Mouse (Mus musculus) midbrain, embryonic 12.5 days (tissue): ENCODE results near the gene Ces2c. TPM values are rescaled to one million over a fixed set of nuclear protein-coding genes. Genes with fewer than 3 reads are reported as not detected.
"Not testable (repeated sequence)": the region's sequence is repeated elsewhere in the genome, so short reads cannot be mapped to it uniquely, and the experiment has no call there.

ENCODE experiments used
- ATAC-seq: fragments of 200-750 bp; cut with Nextera tagmentation; 2 replicates; pipeline ENCODE4 v1.8.0; 2017; ENCODE audit warnings: low read depth, moderate TSS enrichment, moderate library complexity; ENCODE audit not compliant: low FRiP score
- H3K27ac ChIP-seq: fragments of 300-500 bp; sonication (generic); replicated peaks from 2 replicates; pipeline ENCODE4 v1.5.1; 2016; ENCODE audit warnings: mild to moderate bottlenecking
- H3K27me3 ChIP-seq: fragments of 300-500 bp; sonication (generic); 2 replicates; pipeline ENCODE4 v1.6.1; 2016; ENCODE audit warnings: mild to moderate bottlenecking
- H3K36me3 ChIP-seq: fragments of 300-500 bp; sonication (generic); 2 replicates; pipeline ENCODE4 v1.6.1; 2016
- H3K4me1 ChIP-seq: fragments of 300-500 bp; sonication (generic); 2 replicates; pipeline ENCODE4 v1.6.1; 2016
- H3K4me2 ChIP-seq: fragments of 300-500 bp; sonication (generic); replicated peaks from 2 replicates; pipeline ENCODE4 v1.6.1; 2016; ENCODE audit warnings: mild to moderate bottlenecking, moderate library complexity
- H3K4me3 ChIP-seq: fragments of 300-500 bp; sonication (generic); 2 replicates; pipeline ENCODE4 v1.5.1; 2016; ENCODE audit warnings: mild to moderate bottlenecking
- H3K9ac ChIP-seq: fragments of 300-500 bp; sonication (generic); replicated peaks from 2 replicates; pipeline ENCODE4 v1.6.1; 2016; ENCODE audit warnings: mild to moderate bottlenecking, moderate library complexity
- H3K9me3 ChIP-seq: fragments of 300-500 bp; sonication (generic); 2 replicates; pipeline ENCODE4 v1.6.1; 2016; ENCODE audit warnings: mild to moderate bottlenecking
- WGBS: fragments of 180-500 bp; shearing (Covaris S2); methylation state at CpG from one replicate; pipeline ENCODE4 v1.1.7; 2016; 5-methylcytosine and 5-hydroxymethylcytosine counted together
- polyA plus RNA-seq: library from polyadenylated mRNA; unstranded; fragments of >200 nt; fragmentation: Nextera tagmentation; extraction: Ambion mirVana; gene quantifications from 2 replicates; pipeline ENCODE4 v1.2.1, GENCODE M21; 2016

Ces2c gene
- polyA plus RNA-seq, 1 experiment from 2014 or later: not detected

DNA sequence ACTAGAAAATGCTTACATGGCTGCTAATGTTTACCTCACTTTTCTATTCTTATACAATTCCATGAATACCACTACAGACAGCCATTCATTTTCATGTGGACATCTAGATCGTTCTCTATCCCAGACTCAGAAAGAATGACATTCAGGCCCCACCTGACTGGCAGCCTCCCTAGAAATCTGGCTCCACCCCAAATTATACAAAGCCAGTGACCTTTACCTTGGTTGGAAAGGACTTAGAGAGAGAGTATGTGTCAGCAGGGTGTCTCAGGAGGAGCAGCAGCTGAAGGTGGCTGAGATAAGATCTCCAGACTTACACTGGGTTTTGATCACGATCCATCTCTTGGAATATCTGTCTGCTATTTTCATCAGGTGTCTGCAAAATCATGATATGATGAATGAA is 22.0 kb downstream of the Ces2c start:
- H3K9me3 ChIP-seq, H3K4me2 ChIP-seq, H3K36me3 ChIP-seq, H3K9ac ChIP-seq, H3K27ac ChIP-seq, ATAC-seq, H3K27me3 ChIP-seq, H3K4me3 ChIP-seq, H3K4me1 ChIP-seq: not testable (repeated sequence)
- no CpG with 5 or more reads among the region's 2 CpGs for WGBS

DNA sequence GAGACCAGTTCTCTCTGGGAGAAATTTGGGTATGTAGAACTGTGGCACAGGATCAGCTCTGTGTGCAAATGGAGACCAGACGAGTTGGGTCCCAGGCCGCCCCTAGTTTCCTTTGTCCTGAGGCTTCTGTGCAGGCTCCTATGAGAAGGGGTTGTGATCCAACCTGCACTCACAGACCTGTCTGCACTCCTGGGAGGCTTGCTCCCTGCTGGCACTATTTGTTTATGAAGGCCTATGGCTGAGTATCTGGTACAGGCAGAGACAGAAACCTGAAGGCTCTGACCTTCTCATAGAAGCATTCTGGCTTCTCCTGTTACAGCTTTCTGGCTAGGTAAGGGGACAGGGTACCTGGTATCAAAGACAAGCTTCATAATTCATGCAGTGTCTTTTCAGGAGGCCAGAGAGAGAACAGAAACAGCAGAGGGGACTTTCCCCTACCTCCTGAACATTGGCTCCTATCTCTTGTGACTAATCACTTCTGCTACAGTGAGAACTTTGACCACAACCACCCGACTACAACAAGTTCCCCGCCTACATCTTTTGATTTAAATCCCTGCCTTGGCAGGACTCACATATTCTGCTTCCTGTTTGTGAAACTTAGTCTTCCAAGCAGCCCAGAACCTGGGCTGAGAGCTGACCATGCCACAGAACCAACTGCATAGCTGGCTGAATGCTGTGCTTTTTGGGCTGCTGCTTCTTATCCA is 39.5 kb downstream of the Ces2c start:
- not testable (repeated sequence) for H3K27ac ChIP-seq, H3K9ac ChIP-seq, H3K4me3 ChIP-seq, H3K36me3 ChIP-seq, H3K4me2 ChIP-seq, ATAC-seq, H3K27me3 ChIP-seq, H3K4me1 ChIP-seq, H3K9me3 ChIP-seq
- WGBS: no CpG with 5 or more reads among the region's 4 CpGs

DNA sequence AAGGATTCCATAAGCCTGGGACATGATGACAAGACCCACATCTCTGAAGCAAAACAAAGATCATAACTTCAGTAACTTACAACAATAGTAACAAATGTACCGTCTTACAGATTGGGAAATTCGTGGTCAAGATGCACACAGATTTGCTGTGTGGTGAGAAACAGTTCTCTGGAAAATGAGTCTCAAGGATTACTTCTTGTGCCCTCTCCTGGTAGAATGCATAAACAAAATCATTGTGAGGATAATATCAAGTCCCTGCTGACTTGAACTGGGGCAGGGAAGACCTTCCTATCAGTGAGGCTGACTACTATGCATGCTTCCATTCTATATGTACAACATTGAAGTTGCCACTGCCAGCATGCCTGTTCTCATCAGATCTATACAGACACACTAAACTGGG is 54.9 kb downstream of the Ces2c start:
- 89% methylated on average over 2 of the region's 2 CpGs for WGBS
- ATAC-seq: no peak

More for the DNA sequence above, 54.9 kb downstream of the Ces2c start:
- Histone ChIP-seq H3K9me3 (no peaks in the 10 kb centered on the region), H3K36me3 (no peaks in the 10 kb centered on the region), H3K27ac (no peak overlapping the region), H3K9ac (no peak overlapping the region), H3K4me1 (no peaks in the 10 kb centered on the region), H3K4me2 (no peak overlapping the region), H3K4me3 (no peak overlapping the region), H3K27me3 (no peaks in the 10 kb centered on the region)

Other genes starting within 250 kb of the Ces2c start
- not detected in 2 replicates for gene Cdh16, start 222.7 kb upstream of the Ces2c start, polyA plus RNA-seq
- 1.9 and 2.8 TPM in 2 replicates for gene Rrad, start 215.7 kb upstream of the Ces2c start, polyA plus RNA-seq
- 107 and 108 TPM in 2 replicates for gene Ciao2b, start 205.1 kb upstream of the Ces2c start, polyA plus RNA-seq
- gene Ces2a, start 113.1 kb upstream of the Ces2c start, polyA plus RNA-seq: not detected in 2 replicates
- gene Ces2b, start 15.5 kb upstream of the Ces2c start, polyA plus RNA-seq: 0.10 and 0.12 TPM in 2 replicates
- not detected in 2 replicates for gene Ces2e, start 79.2 kb downstream of the Ces2c start, polyA plus RNA-seq
- not detected in 2 replicates for gene Ces2f, start 100.3 kb downstream of the Ces2c start, polyA plus RNA-seq
- not detected in 2 replicates for gene Ces2g, start 114.7 kb downstream of the Ces2c start, polyA plus RNA-seq
- gene Ces2h, start 153.8 kb downstream of the Ces2c start, polyA plus RNA-seq: not detected in 2 replicates
- not detected in 2 replicates for gene Ces3a, start 201.5 kb downstream of the Ces2c start, polyA plus RNA-seq
- gene Ces3b, start 236.7 kb downstream of the Ces2c start, polyA plus RNA-seq: not detected in 2 replicates